Mouse (Mus musculus): ENCODE measurements at regions not wholly inside any gene's neighbourhood (a gene's known extent, or its start where the extent isn't known, plus 50 kb on each side); places are given as distances from the start of the nearest gene placed in this dataset.

DNA sequence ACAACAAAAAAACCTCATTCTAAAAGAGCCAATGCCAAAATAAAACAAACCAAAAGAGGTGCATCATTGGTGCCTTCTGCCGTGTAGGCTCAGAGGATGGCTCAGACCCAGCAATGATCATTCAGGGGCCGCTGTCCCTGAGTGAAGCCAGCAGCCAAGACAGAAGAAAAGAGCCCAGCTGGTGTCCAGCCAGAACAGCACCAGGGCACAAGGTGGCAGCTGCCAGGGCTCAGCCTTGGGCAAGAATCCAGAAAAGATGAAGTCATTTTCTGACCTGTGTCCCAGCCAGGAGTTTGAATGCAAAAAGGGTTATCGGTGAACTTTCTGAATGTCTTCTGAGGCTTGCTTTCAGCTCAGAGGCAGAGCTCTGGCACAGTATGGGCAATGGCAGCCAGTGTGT is 104.8 kb upstream of the Spata13 start:
- TF ChIP-seq EP300 (IDR thresholded peaks at IDR 0.05; ENCODE audit: insufficient read depth, low read depth, low read length): no peak
- no peak for TF ChIP-seq CTCF (IDR thresholded peaks at IDR 0.05; ENCODE audit: low read depth, low read length)

All from ES-Bruce4 (cell line).